Mouse (Mus musculus) heart, adult 2 months (tissue): ENCODE measurements around the gene Smad1. TPM values are rescaled to one million over a fixed set of nuclear protein-coding genes. Genes with fewer than 3 reads are reported as not detected.

ENCODE experiments used
- DNase-seq, 2 experiments: peaks; one replicate each; pipeline ENCODE4 v3.0.0; 2021
- H3K27ac ChIP-seq: fragments of 200-600 bp; 2 replicates; pipeline ENCODE4 v1.8.1; 2022
- H3K27me3 ChIP-seq: fragments of 200-500 bp; 2 replicates; pipeline ENCODE4 v1.6.1; 2012; ENCODE audit warnings: mild to moderate bottlenecking, low read length, inconsistent platforms, mixed read lengths; ENCODE audit not compliant: control insufficient read depth, insufficient read depth
- H3K36me3 ChIP-seq: fragments of 200-500 bp; 2 replicates; pipeline ENCODE4 v1.6.1; 2012; ENCODE audit warnings: low read length, inconsistent platforms; ENCODE audit not compliant: control insufficient read depth, insufficient read depth
- H3K4me1 ChIP-seq: fragments of 200-500 bp; 2 replicates; pipeline ENCODE4 v1.6.1; 2011; ENCODE audit warnings: low read length; ENCODE audit not compliant: control insufficient read depth, insufficient read depth
- H3K4me3 ChIP-seq: fragments of 200-600 bp; 2 replicates; pipeline ENCODE4 v1.8.1; 2022
- H3K79me2 ChIP-seq: fragments of 200-500 bp; replicated peaks from 2 replicates; pipeline ENCODE4 v1.6.1; 2012; ENCODE audit warnings: mild to moderate bottlenecking, inconsistent platforms, low read length, moderate library complexity, mixed read lengths; ENCODE audit not compliant: control insufficient read depth, insufficient read depth
- H3K9ac ChIP-seq: fragments of 200-500 bp; 2 replicates; pipeline ENCODE4 v1.6.1; 2012; ENCODE audit warnings: low read depth, mild to moderate bottlenecking, control low read depth, inconsistent platforms, low read length, mixed read lengths
- CTCF ChIP-seq: fragments of 200-600 bp; IDR thresholded peaks from 2 replicates; pipeline ENCODE4 v1.8.1; 2022; ENCODE audit warnings: antibody characterized with exemption, mild to moderate bottlenecking, moderate library complexity
- EP300 ChIP-seq: fragments of 200-500 bp; IDR thresholded peaks from 2 replicates; pipeline ENCODE4 v1.6.1; 2011; ENCODE audit warnings: low read depth, low read length, control low read depth; ENCODE audit not compliant: insufficient read depth
- POLR2A ChIP-seq: fragments of 200-500 bp; IDR thresholded peaks from 2 replicates; pipeline ENCODE4 v1.6.1; 2011; ENCODE audit warnings: mild to moderate bottlenecking, low read depth, low read length, control low read depth; ENCODE audit not compliant: insufficient read depth
- WGBS: fragments of 180-500 bp; shearing (Covaris S2); methylation state at CpG from one replicate; pipeline ENCODE4 v1.1.7; 2018; 5-methylcytosine and 5-hydroxymethylcytosine counted together
- intact Hi-C: fragments of 180-260 bp; cut with DNase I; formaldehyde crosslinking; loops from one replicate; pipeline ENCODE4 v1.15.1; 2025
- polyA plus RNA-seq: library from polyadenylated mRNA; depleted of rRNA; stranded (reverse); fragments of >200 nt; gene quantifications from 2 replicates; pipeline ENCODE4 v1.2.3, GENCODE M21; 2012
- total RNA-seq, 2 experiments: library from RNA; stranded (reverse); gene quantifications; 2 replicates each; pipeline ENCODE4 v1.2.3; 2021

Smad1 gene
- total and polyA plus RNA-seq, 3 experiments: 12.7 to 18.0 (median 14.0) TPM

GRCm38 (mm10) chr8:79367350-79367749 lies 32.0 kb downstream of the Smad1 start:
- DNase-seq: no peak
- H3K4me1 ChIP-seq: peaks cover 29% of the 10 kb centered on the region
- H3K27ac ChIP-seq: no peak overlapping the region; the same call in 1 of the 2 replicates
- no peak for TF ChIP-seq EP300
- H3K9ac ChIP-seq: no peak overlapping the region
- intact Hi-C loops: no loop called here
- H3K36me3 ChIP-seq: peaks cover 20% of the 10 kb centered on the region
- no peaks in the 10 kb centered on the region for H3K27me3 ChIP-seq
- WGBS: 35% methylated on average over 12 of the region's 12 CpGs
- H3K79me2 ChIP-seq: peaks cover 9% of the 10 kb centered on the region
- H3K4me3 ChIP-seq: no peak overlapping the region

GRCm38 (mm10) chr8:79366227-79366626 lies 33.1 kb downstream of the Smad1 start:
- TF ChIP-seq POLR2A (no peak), EP300 (no peak), CTCF (no peak)
- peaks cover 9% of the 10 kb centered on the region for H3K79me2 ChIP-seq
- DNase-seq: no peak
- H3K9ac ChIP-seq: no peak overlapping the region
- peaks cover 29% of the 10 kb centered on the region for H3K4me1 ChIP-seq
- no peak overlapping the region for H3K4me3 ChIP-seq
- peaks cover 16% of the 10 kb centered on the region for H3K36me3 ChIP-seq
- H3K27ac ChIP-seq: no peak overlapping the region
- WGBS: 79% methylated on average over 9 of the region's 9 CpGs
- intact Hi-C loops: no loop called here
- H3K27me3 ChIP-seq: no peaks in the 10 kb centered on the region

GRCm38 (mm10) chr8:79365707-79366106 lies 33.6 kb downstream of the Smad1 start:
- Histone ChIP-seq H3K36me3 (peaks cover 16% of the 10 kb centered on the region), H3K27ac (no peak overlapping the region)
- intact Hi-C loops: no loop called here

DNA sequence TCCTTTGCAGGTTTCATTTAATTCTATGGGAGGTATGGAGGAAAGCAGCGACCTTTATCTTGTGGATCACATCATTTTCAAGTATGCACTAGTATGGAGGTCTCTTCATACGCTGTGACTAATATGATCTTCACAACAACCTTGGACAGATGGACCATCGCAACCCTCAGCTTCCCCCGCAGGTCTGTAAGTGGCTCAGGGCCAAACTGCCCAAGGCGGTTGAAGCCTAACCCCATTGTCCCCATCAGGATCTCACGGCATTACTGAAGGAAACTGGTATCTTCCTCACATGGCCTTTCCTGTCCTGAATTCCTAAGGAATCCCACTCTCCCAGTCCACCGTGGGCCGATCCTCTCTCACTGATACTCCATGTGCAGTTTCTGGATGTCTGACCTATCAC lies 34.5 kb downstream of the Smad1 start:
- intact Hi-C loops: loop anchor here (5.0 kb wide), 1 partner anchor 32 kb away; the partner anchor contains the start of gene Smad1
- peaks cover 16% of the 10 kb centered on the region for H3K36me3 ChIP-seq
- H3K79me2 ChIP-seq: peaks cover 6% of the 10 kb centered on the region
- TF ChIP-seq EP300 (no peak), POLR2A (no peak), CTCF (no peak)
- no peak overlapping the region for H3K4me3 ChIP-seq
- H3K27ac ChIP-seq: no peak overlapping the region
- WGBS: 59% methylated on average over 8 of the region's 8 CpGs
- DNase-seq: no peak
- H3K27me3 ChIP-seq: no peaks in the 10 kb centered on the region
- H3K9ac ChIP-seq: no peak overlapping the region
- peaks cover 32% of the 10 kb centered on the region for H3K4me1 ChIP-seq

More at GRCm38 (mm10) chr8:79365707-79366106, 33.6 kb downstream of the Smad1 start:
- Histone ChIP-seq H3K27me3 (no peaks in the 10 kb centered on the region), H3K9ac (no peak overlapping the region), H3K4me3 (no peak overlapping the region), H3K4me1 (peaks cover 30% of the 10 kb centered on the region), H3K79me2 (peaks cover 8% of the 10 kb centered on the region)
- TF ChIP-seq EP300: no peak
- TF ChIP-seq CTCF: no peak
- no peak for TF ChIP-seq POLR2A
- no peak for DNase-seq
- 36% methylated on average over 3 of the region's 3 CpGs for WGBS

DNA sequence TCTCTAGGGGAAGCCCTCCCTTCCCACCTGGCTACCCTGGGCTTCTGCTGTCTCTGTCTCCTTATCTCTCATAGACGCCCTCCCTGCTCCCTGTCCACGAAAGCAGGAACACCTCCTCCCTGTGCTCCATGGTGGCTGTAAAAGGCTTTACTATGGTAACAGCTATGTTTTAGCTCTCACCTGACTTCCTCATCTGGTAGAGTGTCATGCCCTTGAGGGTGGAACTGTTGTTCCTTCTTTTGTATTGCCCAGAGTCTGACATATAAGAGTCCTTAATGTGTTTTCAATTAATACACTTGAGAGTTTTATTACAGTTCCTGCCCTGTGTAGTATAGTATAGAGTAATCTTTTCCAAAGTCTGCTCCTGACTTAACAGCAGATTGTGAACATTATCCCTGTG lies 36.9 kb downstream of the Smad1 start:
- no peak for TF ChIP-seq POLR2A
- TF ChIP-seq EP300: 0 out of 2 replicates have a peak, but pooled peaks have one; percentile 13
- Histone ChIP-seq H3K27me3 (no peaks in the 10 kb centered on the region), H3K27ac (peak overlapping the region; percentile 51), H3K36me3 (peaks cover 12% of the 10 kb centered on the region), H3K4me1 (peaks cover 28% of the 10 kb centered on the region), H3K9ac (no peak overlapping the region), H3K79me2 (peaks cover 5% of the 10 kb centered on the region), H3K4me3 (no peak overlapping the region)
- no peak for DNase-seq
- 37% methylated on average over 2 of the region's 2 CpGs for whole genome bisulfite sequencing
- intact Hi-C loops: loop anchor here (5.0 kb wide), 1 partner anchor 35 kb away; the partner anchor contains the start of gene Smad1

GRCm38 (mm10) chr8:79360774-79361527 lies 38.4 kb downstream of the Smad1 start:
- Histone ChIP-seq H3K36me3 (peaks cover 9% of the 10 kb centered on the region), H3K4me1 (peaks cover 25% of the 10 kb centered on the region), H3K27me3 (no peaks in the 10 kb centered on the region), H3K4me3 (no peak overlapping the region), H3K9ac (no peak overlapping the region), H3K79me2 (peaks cover 6% of the 10 kb centered on the region), H3K27ac (peak overlapping the region; percentile 43)
- intact Hi-C loops: loop anchor here (5.0 kb wide), 1 partner anchor 36 kb away; the partner anchor contains the start of gene Smad1
- 67% methylated on average over 6 of the region's 6 CpGs for WGBS
- DNase-seq: no peak
- no peak for TF ChIP-seq POLR2A
- no peak for TF ChIP-seq EP300
- peak; percentile 21 for TF ChIP-seq CTCF
